Mouse (Mus musculus): ENCODE data around the gene Spock3. TPM values are rescaled to one million over a fixed set of nuclear protein-coding genes. Genes with fewer than 3 reads are reported as not detected.

The Spock3 gene
- polyA plus RNA-seq, 1 experiment: 0.50 TPM

DNA sequence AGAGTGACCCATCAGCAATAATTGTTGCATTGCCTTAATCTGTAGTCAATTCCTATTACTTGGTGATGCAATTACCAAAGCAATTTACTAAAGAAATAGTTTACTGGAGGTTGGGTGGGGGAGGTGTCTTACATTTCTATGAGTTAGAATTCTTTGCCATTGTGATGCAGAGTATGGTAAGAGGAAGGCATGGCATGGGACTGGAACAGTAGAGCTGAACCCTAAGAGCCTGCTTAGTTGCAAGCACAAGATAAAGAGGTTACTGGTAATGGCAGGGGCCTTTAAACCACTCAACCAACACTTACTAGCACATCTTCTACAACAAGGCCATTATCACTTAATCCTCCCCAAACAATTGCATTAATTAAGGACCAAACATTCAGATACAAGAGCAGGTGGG is 219.1 kb downstream of the Spock3 start:
- H3K27ac ChIP-seq (ENCODE audit: control insufficient read depth, insufficient read depth, low read length): no peak overlapping the region
- no peaks in the 10 kb centered on the region for H3K4me1 ChIP-seq (replicated peaks; ENCODE audit: control insufficient read depth, insufficient read depth, low read length)
- DNase-seq: no peak
- H3K36me3 ChIP-seq (ENCODE audit: control insufficient read depth, insufficient read depth, low read length): no peaks in the 10 kb centered on the region
- no peak overlapping the region for H3K4me3 ChIP-seq (ENCODE audit: control insufficient read depth, insufficient read depth, low read length)
- no peaks in the 10 kb centered on the region for H3K27me3 ChIP-seq (ENCODE audit: control insufficient read depth, insufficient read depth, low read length)
- no peak for TF ChIP-seq POLR2A (IDR thresholded peaks at IDR 0.05; ENCODE audit: control insufficient read depth, extremely low read depth, insufficient read depth, low read length, poor library complexity)
- TF ChIP-seq CTCF (IDR thresholded peaks at IDR 0.05; ENCODE audit: borderline replicate concordance, control insufficient read depth, extremely low read depth, insufficient read depth, low read length, poor library complexity): no peak

DNA sequence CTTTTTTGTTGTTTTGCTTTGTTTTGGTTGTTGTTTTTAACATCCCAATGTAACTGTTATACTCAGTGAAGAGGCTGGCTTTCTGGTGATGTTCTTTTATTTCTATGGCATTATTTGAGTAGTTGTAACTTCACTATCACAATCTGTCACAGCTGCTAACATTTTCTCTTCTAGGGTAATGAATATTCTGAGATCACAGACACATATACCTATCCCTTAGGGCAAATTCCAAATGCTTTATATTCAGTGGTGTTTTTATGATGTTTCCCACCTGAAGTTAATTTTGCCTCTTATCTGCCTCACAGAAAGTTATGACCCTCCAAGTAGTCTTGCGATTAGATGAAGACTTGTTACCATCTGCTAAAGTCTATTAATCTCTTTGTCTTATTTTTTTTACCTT is 230.5 kb downstream of the Spock3 start:
- Histone ChIP-seq H3K4me1 (replicated peaks; ENCODE audit: control insufficient read depth, insufficient read depth, low read length) (no peaks in the 10 kb centered on the region), H3K4me3 (ENCODE audit: control insufficient read depth, insufficient read depth, low read length) (no peak overlapping the region), H3K27ac (ENCODE audit: control insufficient read depth, insufficient read depth, low read length) (no peak overlapping the region), H3K36me3 (ENCODE audit: control insufficient read depth, insufficient read depth, low read length) (no peaks in the 10 kb centered on the region), H3K27me3 (ENCODE audit: control insufficient read depth, insufficient read depth, low read length) (no peaks in the 10 kb centered on the region)
- whole genome bisulfite sequencing: 90% methylated on average over 1 of the region's 1 CpGs
- no peak for DNase-seq
- TF ChIP-seq POLR2A (IDR thresholded peaks at IDR 0.05; ENCODE audit: control insufficient read depth, extremely low read depth, insufficient read depth, low read length, poor library complexity) (no peak), CTCF (IDR thresholded peaks at IDR 0.05; ENCODE audit: borderline replicate concordance, control insufficient read depth, extremely low read depth, insufficient read depth, low read length, poor library complexity) (no peak)

DNA sequence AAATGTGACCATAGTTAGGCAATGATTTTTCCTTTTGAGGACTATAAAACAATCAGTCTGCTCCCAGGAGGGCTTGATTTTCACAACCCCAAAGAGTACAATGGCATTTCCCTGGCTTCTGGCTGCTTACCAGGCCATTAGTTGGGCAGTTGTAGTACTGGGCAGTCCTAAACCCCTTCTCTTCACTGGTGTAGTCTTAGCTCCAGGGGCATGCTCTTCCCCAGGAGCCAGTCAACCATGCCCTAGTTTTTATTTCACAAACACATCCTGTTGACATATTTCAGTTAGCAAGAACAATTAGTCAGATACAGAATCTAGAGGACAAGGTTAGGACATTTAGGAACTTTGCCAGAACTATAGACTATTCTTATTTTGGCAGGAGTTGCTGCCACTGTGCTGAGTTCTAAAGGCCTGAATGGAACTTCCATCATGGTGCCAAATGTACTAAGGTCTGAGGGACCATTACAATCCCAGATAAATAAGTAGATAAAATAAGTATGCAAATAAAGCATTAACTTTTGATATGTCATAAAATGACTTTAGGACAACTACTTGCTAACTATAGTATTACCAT is 308.1 kb downstream of the Spock3 start:
- Histone ChIP-seq H3K27ac (ENCODE audit: control insufficient read depth, insufficient read depth, low read length) (no peak overlapping the region), H3K36me3 (ENCODE audit: control insufficient read depth, insufficient read depth, low read length) (no peaks in the 10 kb centered on the region), H3K4me1 (replicated peaks; ENCODE audit: control insufficient read depth, insufficient read depth, low read length) (no peaks in the 10 kb centered on the region), H3K4me3 (ENCODE audit: control insufficient read depth, insufficient read depth, low read length) (no peak overlapping the region), H3K27me3 (ENCODE audit: control insufficient read depth, insufficient read depth, low read length) (no peaks in the 10 kb centered on the region)
- DNase-seq: no peak
- TF ChIP-seq POLR2A (IDR thresholded peaks at IDR 0.05; ENCODE audit: control insufficient read depth, extremely low read depth, insufficient read depth, low read length, poor library complexity) (no peak), CTCF (IDR thresholded peaks at IDR 0.05; ENCODE audit: borderline replicate concordance, control insufficient read depth, extremely low read depth, insufficient read depth, low read length, poor library complexity) (no peak)

DNA sequence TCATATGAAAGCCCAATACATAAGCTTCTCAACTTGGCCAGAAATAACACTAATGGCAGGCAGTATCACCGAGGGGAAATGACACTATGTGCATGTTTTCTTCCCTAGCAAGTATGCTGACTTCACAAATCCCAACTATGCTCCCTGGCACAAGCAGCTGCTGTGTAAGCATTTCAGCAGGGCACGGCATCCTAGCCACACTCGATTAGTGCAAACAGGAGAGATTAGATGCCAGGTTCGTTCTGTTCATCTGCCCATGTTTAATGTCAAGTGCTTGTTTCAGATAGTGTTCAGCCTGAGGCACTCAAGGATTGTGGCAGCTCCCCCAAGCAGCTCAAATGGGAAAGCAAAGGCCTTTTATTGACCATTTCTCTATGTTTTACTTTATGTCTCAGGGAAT is 311.7 kb downstream of the Spock3 start:
- no peak overlapping the region for H3K4me3 ChIP-seq (ENCODE audit: control insufficient read depth, insufficient read depth, low read length)

DNA sequence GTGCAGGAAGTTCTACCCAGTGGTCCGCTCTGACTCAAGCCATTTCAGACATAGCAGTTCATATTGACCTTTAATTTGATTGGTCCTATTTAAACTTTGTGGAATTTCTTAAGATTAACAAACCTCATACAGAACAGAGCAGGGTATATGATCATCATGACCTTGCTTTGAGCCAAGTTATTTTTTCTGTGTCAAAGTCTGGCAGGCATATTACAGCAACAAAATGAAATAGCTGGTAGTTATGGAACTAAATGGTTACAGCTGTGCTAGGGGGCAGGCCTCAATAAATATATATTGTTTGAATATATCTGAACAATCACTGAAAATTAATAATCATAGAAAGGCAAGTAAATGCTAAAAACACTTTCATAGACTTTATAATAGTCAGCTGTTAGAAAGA is 384.6 kb downstream of the Spock3 start:
- 100% methylated on average over 1 of the region's 1 CpGs for WGBS
- Histone ChIP-seq H3K27ac (ENCODE audit: control insufficient read depth, insufficient read depth, low read length) (no peak overlapping the region), H3K27me3 (ENCODE audit: control insufficient read depth, insufficient read depth, low read length) (no peaks in the 10 kb centered on the region), H3K4me1 (replicated peaks; ENCODE audit: control insufficient read depth, insufficient read depth, low read length) (no peaks in the 10 kb centered on the region), H3K4me3 (ENCODE audit: control insufficient read depth, insufficient read depth, low read length) (no peak overlapping the region), H3K36me3 (ENCODE audit: control insufficient read depth, insufficient read depth, low read length) (no peaks in the 10 kb centered on the region)
- no peak for DNase-seq
- TF ChIP-seq CTCF (IDR thresholded peaks at IDR 0.05; ENCODE audit: borderline replicate concordance, control insufficient read depth, extremely low read depth, insufficient read depth, low read length, poor library complexity) (no peak), POLR2A (IDR thresholded peaks at IDR 0.05; ENCODE audit: control insufficient read depth, extremely low read depth, insufficient read depth, low read length, poor library complexity) (no peak)

More for the DNA sequence above, 311.7 kb downstream of the Spock3 start:
- no peak for TF ChIP-seq CTCF (IDR thresholded peaks at IDR 0.05; ENCODE audit: borderline replicate concordance, control insufficient read depth, extremely low read depth, insufficient read depth, low read length, poor library complexity)
- TF ChIP-seq POLR2A (IDR thresholded peaks at IDR 0.05; ENCODE audit: control insufficient read depth, extremely low read depth, insufficient read depth, low read length, poor library complexity): no peak
- no peaks in the 10 kb centered on the region for H3K36me3 ChIP-seq (ENCODE audit: control insufficient read depth, insufficient read depth, low read length)
- DNase-seq: no peak
- no peaks in the 10 kb centered on the region for H3K27me3 ChIP-seq (ENCODE audit: control insufficient read depth, insufficient read depth, low read length)
- no peak overlapping the region for H3K27ac ChIP-seq (ENCODE audit: control insufficient read depth, insufficient read depth, low read length)
- 85% methylated on average over 4 of the region's 4 CpGs for WGBS
- no peaks in the 10 kb centered on the region for H3K4me1 ChIP-seq (replicated peaks; ENCODE audit: control insufficient read depth, insufficient read depth, low read length)

DNA sequence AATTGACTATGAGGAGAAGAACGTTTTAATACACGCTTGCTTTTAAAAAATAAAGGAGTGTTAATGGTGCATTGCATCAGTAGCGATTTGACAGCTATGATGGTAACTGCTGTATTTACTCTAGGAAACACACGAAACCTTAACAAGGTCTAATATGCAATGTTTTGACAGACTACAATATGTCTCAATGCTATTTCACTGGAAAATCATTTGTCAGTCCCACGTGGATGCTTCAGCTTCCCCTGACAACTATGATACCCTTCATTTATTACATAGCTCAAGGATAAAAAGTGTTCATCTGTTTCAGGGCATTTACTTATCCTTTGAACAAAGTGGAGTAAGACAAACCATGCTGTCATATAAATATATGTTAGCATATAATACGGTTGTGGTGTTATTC is 417.8 kb downstream of the Spock3 start:
- Histone ChIP-seq H3K27ac (ENCODE audit: control insufficient read depth, insufficient read depth, low read length) (no peak overlapping the region), H3K4me3 (ENCODE audit: control insufficient read depth, insufficient read depth, low read length) (no peak overlapping the region), H3K36me3 (ENCODE audit: control insufficient read depth, insufficient read depth, low read length) (no peaks in the 10 kb centered on the region), H3K4me1 (replicated peaks; ENCODE audit: control insufficient read depth, insufficient read depth, low read length) (no peaks in the 10 kb centered on the region), H3K27me3 (ENCODE audit: control insufficient read depth, insufficient read depth, low read length) (no peaks in the 10 kb centered on the region)
- WGBS: 81% methylated on average over 6 of the region's 6 CpGs
- DNase-seq: no peak
- TF ChIP-seq POLR2A (IDR thresholded peaks at IDR 0.05; ENCODE audit: control insufficient read depth, extremely low read depth, insufficient read depth, low read length, poor library complexity): no peak
- no peak for TF ChIP-seq CTCF (IDR thresholded peaks at IDR 0.05; ENCODE audit: borderline replicate concordance, control insufficient read depth, extremely low read depth, insufficient read depth, low read length, poor library complexity)

DNA sequence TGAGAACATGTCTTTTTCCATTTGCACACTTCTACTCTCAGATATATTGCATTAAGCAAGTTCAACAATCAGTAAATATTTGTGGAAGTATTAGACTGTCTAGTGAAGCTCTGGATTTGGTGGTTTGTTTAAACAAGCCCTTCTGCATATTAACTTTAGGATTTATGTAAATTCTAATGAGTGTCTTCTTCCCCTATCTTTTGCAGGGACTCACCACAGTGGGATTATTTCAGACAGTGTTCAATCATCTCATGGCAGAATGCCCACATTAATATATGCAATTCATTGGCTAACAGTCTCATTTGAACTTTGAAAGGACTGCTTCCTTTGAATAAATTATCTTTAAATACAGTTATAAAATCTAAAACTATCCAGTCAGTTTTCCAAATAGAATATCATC is 446.9 kb downstream of the Spock3 start:
- Histone ChIP-seq H3K36me3 (ENCODE audit: control insufficient read depth, insufficient read depth, low read length) (no peaks in the 10 kb centered on the region), H3K4me1 (replicated peaks; ENCODE audit: control insufficient read depth, insufficient read depth, low read length) (no peaks in the 10 kb centered on the region), H3K27me3 (ENCODE audit: control insufficient read depth, insufficient read depth, low read length) (no peaks in the 10 kb centered on the region), H3K4me3 (ENCODE audit: control insufficient read depth, insufficient read depth, low read length) (no peak overlapping the region), H3K27ac (ENCODE audit: control insufficient read depth, insufficient read depth, low read length) (no peak overlapping the region)
- DNase-seq: no peak
- TF ChIP-seq CTCF (IDR thresholded peaks at IDR 0.05; ENCODE audit: borderline replicate concordance, control insufficient read depth, extremely low read depth, insufficient read depth, low read length, poor library complexity) (no peak), POLR2A (IDR thresholded peaks at IDR 0.05; ENCODE audit: control insufficient read depth, extremely low read depth, insufficient read depth, low read length, poor library complexity) (no peak)
